Mouse (Mus musculus): ENCODE measurements around the gene Setd5. TPM values are rescaled to one million over a fixed set of nuclear protein-coding genes. Genes with fewer than 3 reads are reported as not detected.

The Setd5 gene
- polyA plus RNA-seq, 1 experiment from 2014 or later = 48.3 TPM

- ATAC-seq (ENCODE audit: low FRiP score) = no peak
- Histone ChIP-seq H3K4me2 (no peak overlapping the region), H3K4me1 (peaks cover 22% of the 10 kb centered on the region), H3K9me3 (replicated peaks) (no peaks in the 10 kb centered on the region), H3K27ac (replicated peaks) (no peak overlapping the region), H3K36me3 (peaks cover 19% of the 10 kb centered on the region), H3K9ac (replicated peaks) (no peak overlapping the region), H3K4me3 (replicated peaks) (no peak overlapping the region), H3K27me3 (replicated peaks) (no peaks in the 10 kb centered on the region)
- WGBS = 85% methylated on average over 8 of the region's 8 CpGs
These were observed 99.4 kb downstream of the Setd5 start for GRCm38 (mm10) chr6:113176613-113177012.

- H3K27ac ChIP-seq (replicated peaks) = peak overlapping the region; percentile 66
- no peak overlapping the region; the same call in 1 of the 2 replicates for H3K9ac ChIP-seq (replicated peaks)
- H3K4me3 ChIP-seq (replicated peaks) = 0 out of 2 replicates have a peak overlapping the region, but pooled peaks have one; percentile 3
- H3K4me2 ChIP-seq = peak overlapping the region; percentile 44
- WGBS = 17% methylated on average over 14 of the region's 14 CpGs
- H3K36me3 ChIP-seq = peaks cover 18% of the 10 kb centered on the region
- no peaks in the 10 kb centered on the region for H3K27me3 ChIP-seq (replicated peaks)
- no peaks in the 10 kb centered on the region for H3K9me3 ChIP-seq (replicated peaks)
- H3K4me1 ChIP-seq = peaks cover 22% of the 10 kb centered on the region
- peak; percentile 90 for ATAC-seq (ENCODE audit: low FRiP score)
These were observed 101.4 kb downstream of the Setd5 start for GRCm38 (mm10) chr6:113178286-113179194.

GRCm38 (mm10) chr6:113179195-113179733 lies 102.1 kb downstream of the Setd5 start:
- Histone ChIP-seq H3K9ac (replicated peaks) (no peak overlapping the region; the same call in 1 of the 2 replicates), H3K36me3 (peaks cover 13% of the 10 kb centered on the region)

GRCm38 (mm10) chr6:113184163-113184562 lies 107.0 kb downstream of the Setd5 start:
- H3K9me3 ChIP-seq (replicated peaks) = no peaks in the 10 kb centered on the region
- no peaks in the 10 kb centered on the region for H3K27me3 ChIP-seq (replicated peaks)
- H3K4me1 ChIP-seq = peaks cover 12% of the 10 kb centered on the region
- peaks cover 25% of the 10 kb centered on the region for H3K36me3 ChIP-seq
- H3K27ac ChIP-seq (replicated peaks) = no peak overlapping the region
- no peak overlapping the region for H3K4me3 ChIP-seq (replicated peaks)
- no peak overlapping the region for H3K4me2 ChIP-seq
- WGBS = 71% methylated on average over 9 of the region's 9 CpGs
- ATAC-seq (ENCODE audit: low FRiP score) = no peak
- H3K9ac ChIP-seq (replicated peaks) = no peak overlapping the region

More at GRCm38 (mm10) chr6:113179195-113179733, 102.1 kb downstream of the Setd5 start:
- ATAC-seq (ENCODE audit: low FRiP score) = peak; percentile 21
- no peaks in the 10 kb centered on the region for H3K27me3 ChIP-seq (replicated peaks)
- H3K4me2 ChIP-seq = peak overlapping the region; percentile 44
- no peaks in the 10 kb centered on the region for H3K9me3 ChIP-seq (replicated peaks)
- WGBS = 37% methylated on average over 4 of the region's 4 CpGs
- H3K27ac ChIP-seq (replicated peaks) = peak overlapping the region; percentile 66
- peaks cover 24% of the 10 kb centered on the region for H3K4me1 ChIP-seq
- no peak overlapping the region for H3K4me3 ChIP-seq (replicated peaks)

GRCm38 (mm10) chr6:113184866-113185525 lies 107.8 kb downstream of the Setd5 start:
- peaks cover 4% of the 10 kb centered on the region; the same call in 1 of the 2 replicates for H3K4me1 ChIP-seq
- H3K9me3 ChIP-seq (replicated peaks) = no peaks in the 10 kb centered on the region
- H3K27ac ChIP-seq (replicated peaks) = no peak overlapping the region
- H3K27me3 ChIP-seq (replicated peaks) = no peaks in the 10 kb centered on the region
- H3K4me2 ChIP-seq = no peak overlapping the region
- WGBS = 85% methylated on average over 21 of the region's 21 CpGs
- H3K4me3 ChIP-seq (replicated peaks) = no peak overlapping the region
- no peak overlapping the region for H3K9ac ChIP-seq (replicated peaks)
- peaks cover 27% of the 10 kb centered on the region for H3K36me3 ChIP-seq
- ATAC-seq (ENCODE audit: low FRiP score) = no peak

GRCm38 (mm10) chr6:113193765-113194460 lies 116.7 kb downstream of the Setd5 start:
- H3K9me3 ChIP-seq (replicated peaks) = no peaks in the 10 kb centered on the region
- peak overlapping the region; percentile 73 for H3K4me3 ChIP-seq (replicated peaks)
- no peaks in the 10 kb centered on the region for H3K27me3 ChIP-seq (replicated peaks)
- H3K9ac ChIP-seq (replicated peaks) = peak overlapping the region; percentile 87
- H3K36me3 ChIP-seq = 0 out of 2 replicates have a peak, but pooled peaks cover 3% of the 10 kb centered on the region
- WGBS = 2% methylated on average over 46 of the region's 46 CpGs
- peak overlapping the region; percentile 84 for H3K27ac ChIP-seq (replicated peaks)
- ATAC-seq (ENCODE audit: low FRiP score) = peak; percentile 58
- H3K4me2 ChIP-seq = peak overlapping the region; percentile 90
- H3K4me1 ChIP-seq = peaks cover 49% of the 10 kb centered on the region

GRCm38 (mm10) chr6:113194517-113194840 lies 117.3 kb downstream of the Setd5 start:
- Histone ChIP-seq H3K27ac (replicated peaks) (peak overlapping the region; percentile 84), H3K36me3 (no peaks in the 10 kb centered on the region), H3K4me2 (peak overlapping the region; percentile 90), H3K9ac (replicated peaks) (peak overlapping the region; percentile 87), H3K27me3 (replicated peaks) (no peaks in the 10 kb centered on the region), H3K9me3 (replicated peaks) (no peaks in the 10 kb centered on the region), H3K4me3 (replicated peaks) (peak overlapping the region; percentile 73), H3K4me1 (peaks cover 49% of the 10 kb centered on the region)
- under 1% methylated on average over 5 of the region's 5 CpGs for WGBS
- peak; percentile 73 for ATAC-seq (ENCODE audit: low FRiP score)

- peak within 1 kb of the TSS; percentile 87 for H3K9ac ChIP-seq (replicated peaks)
- H3K27me3 ChIP-seq (replicated peaks) = no peaks in the 10 kb centered on the region
- peak within 1 kb of the TSS; percentile 73 for H3K4me3 ChIP-seq (replicated peaks)
- peaks cover 49% of the 10 kb centered on the region for H3K4me1 ChIP-seq
- WGBS = under 1% methylated on average over 41 of the region's 66 CpGs
- peak; percentile 86 for ATAC-seq (ENCODE audit: low FRiP score)
- H3K9me3 ChIP-seq (replicated peaks) = no peaks in the 10 kb centered on the region
- no peaks in the 10 kb centered on the region for H3K36me3 ChIP-seq
- H3K27ac ChIP-seq (replicated peaks) = peak within 1 kb of the TSS; percentile 84
- peak within 1 kb of the TSS; percentile 90 for H3K4me2 ChIP-seq
These were observed 117.9 kb downstream of the Setd5 start, which contains the start of gene Lhfpl4 for GRCm38 (mm10) chr6:113194841-113195595. TSS of gene Lhfpl4 (minus strand) at chr6:113195384.

- H3K36me3 ChIP-seq = no peaks in the 10 kb centered on the region
- H3K9me3 ChIP-seq (replicated peaks) = no peaks in the 10 kb centered on the region
- peaks cover 44% of the 10 kb centered on the region for H3K4me1 ChIP-seq
- no peaks in the 10 kb centered on the region for H3K27me3 ChIP-seq (replicated peaks)
- peak overlapping the region; percentile 90 for H3K4me2 ChIP-seq
- no peak; the same call in 1 of the 2 replicates for ATAC-seq (ENCODE audit: low FRiP score)
- WGBS = 6% methylated on average over 9 of the region's 9 CpGs
- H3K27ac ChIP-seq (replicated peaks) = peak overlapping the region; percentile 84
- peak overlapping the region; percentile 87 for H3K9ac ChIP-seq (replicated peaks)
- H3K4me3 ChIP-seq (replicated peaks) = peak overlapping the region; percentile 73
These were observed 118.4 kb downstream of the Setd5 start for GRCm38 (mm10) chr6:113195596-113195992.

Measured in neural tube, embryonic 15.5 days (tissue).